Mouse (Mus musculus): ENCODE measurements around the gene Gcnt2. TPM values are rescaled to one million over a fixed set of nuclear protein-coding genes. Genes with fewer than 3 reads are reported as not detected.
"Not testable (repeated sequence)": the region's sequence is repeated elsewhere in the genome, so short reads cannot be mapped to it uniquely, and the experiment has no call there.

Gcnt2 gene
- polyA plus RNA-seq, 1 experiment, result 1.2 TPM

GRCm38 (mm10) chr13:40890595-40890994 is 31.0 kb downstream of the Gcnt2 start:
- Histone ChIP-seq H3K36me3 (ENCODE audit: control insufficient read depth, insufficient read depth, low read length) (no peaks in the 10 kb centered on the region), H3K4me3 (ENCODE audit: control insufficient read depth, insufficient read depth, low read length) (no peak overlapping the region), H3K4me1 (replicated peaks; ENCODE audit: control insufficient read depth, insufficient read depth, low read length) (peaks cover 2% of the 10 kb centered on the region), H3K27ac (ENCODE audit: control insufficient read depth, insufficient read depth, low read length) (no peak overlapping the region), H3K27me3 (ENCODE audit: control insufficient read depth, insufficient read depth, low read length) (peaks cover 8% of the 10 kb centered on the region; the same call in 1 of the 2 replicates)
- TF ChIP-seq CTCF (IDR thresholded peaks at IDR 0.05; ENCODE audit: borderline replicate concordance, control insufficient read depth, extremely low read depth, insufficient read depth, low read length, poor library complexity) (no peak), POLR2A (IDR thresholded peaks at IDR 0.05; ENCODE audit: control insufficient read depth, extremely low read depth, insufficient read depth, low read length, poor library complexity) (no peak)
- DNase-seq, result no peak
- WGBS, result 67% methylated on average over 5 of the region's 5 CpGs

- DNase-seq; H3K4me1 ChIP-seq (replicated peaks; ENCODE audit: control insufficient read depth, insufficient read depth, low read length); H3K27ac ChIP-seq (ENCODE audit: control insufficient read depth, insufficient read depth, low read length); H3K36me3 ChIP-seq (ENCODE audit: control insufficient read depth, insufficient read depth, low read length); H3K27me3 ChIP-seq (ENCODE audit: control insufficient read depth, insufficient read depth, low read length); H3K4me3 ChIP-seq (ENCODE audit: control insufficient read depth, insufficient read depth, low read length): not testable (repeated sequence)
- WGBS, result 82% methylated on average over 1 of the region's 1 CpGs
Measured at GRCm38 (mm10) chr13:40891369-40891768, 31.8 kb downstream of the Gcnt2 start.

- TF ChIP-seq CTCF (IDR thresholded peaks at IDR 0.05; ENCODE audit: borderline replicate concordance, control insufficient read depth, extremely low read depth, insufficient read depth, low read length, poor library complexity) (no peak), POLR2A (IDR thresholded peaks at IDR 0.05; ENCODE audit: control insufficient read depth, extremely low read depth, insufficient read depth, low read length, poor library complexity) (no peak)
- Histone ChIP-seq H3K4me1 (replicated peaks; ENCODE audit: control insufficient read depth, insufficient read depth, low read length) (peaks cover 2% of the 10 kb centered on the region), H3K4me3 (ENCODE audit: control insufficient read depth, insufficient read depth, low read length) (no peak overlapping the region), H3K36me3 (ENCODE audit: control insufficient read depth, insufficient read depth, low read length) (no peaks in the 10 kb centered on the region), H3K27me3 (ENCODE audit: control insufficient read depth, insufficient read depth, low read length) (peaks cover 4% of the 10 kb centered on the region; the same call in 1 of the 2 replicates), H3K27ac (ENCODE audit: control insufficient read depth, insufficient read depth, low read length) (no peak overlapping the region)
- no peak for DNase-seq
- 68% methylated on average over 7 of the region's 7 CpGs for WGBS
Measured at GRCm38 (mm10) chr13:40892043-40892442, 32.5 kb downstream of the Gcnt2 start.

GRCm38 (mm10) chr13:40892547-40892946 is 33.0 kb downstream of the Gcnt2 start:
- Histone ChIP-seq H3K4me3 (ENCODE audit: control insufficient read depth, insufficient read depth, low read length) (no peak overlapping the region), H3K27me3 (ENCODE audit: control insufficient read depth, insufficient read depth, low read length) (peaks cover 4% of the 10 kb centered on the region; the same call in 1 of the 2 replicates), H3K27ac (ENCODE audit: control insufficient read depth, insufficient read depth, low read length) (no peak overlapping the region), H3K4me1 (replicated peaks; ENCODE audit: control insufficient read depth, insufficient read depth, low read length) (peaks cover 2% of the 10 kb centered on the region), H3K36me3 (ENCODE audit: control insufficient read depth, insufficient read depth, low read length) (no peaks in the 10 kb centered on the region)
- DNase-seq, result no peak
- WGBS, result 88% methylated on average over 4 of the region's 4 CpGs
- no peak for TF ChIP-seq CTCF (IDR thresholded peaks at IDR 0.05; ENCODE audit: borderline replicate concordance, control insufficient read depth, extremely low read depth, insufficient read depth, low read length, poor library complexity)

GRCm38 (mm10) chr13:40893573-40893972 is 34.0 kb downstream of the Gcnt2 start:
- no peak for DNase-seq
- Histone ChIP-seq H3K4me1 (replicated peaks; ENCODE audit: control insufficient read depth, insufficient read depth, low read length) (peaks cover 2% of the 10 kb centered on the region), H3K27me3 (ENCODE audit: control insufficient read depth, insufficient read depth, low read length) (no peaks in the 10 kb centered on the region), H3K36me3 (ENCODE audit: control insufficient read depth, insufficient read depth, low read length) (no peaks in the 10 kb centered on the region), H3K27ac (ENCODE audit: control insufficient read depth, insufficient read depth, low read length) (no peak overlapping the region), H3K4me3 (ENCODE audit: control insufficient read depth, insufficient read depth, low read length) (no peak overlapping the region)
- WGBS, result 91% methylated on average over 2 of the region's 3 CpGs
- TF ChIP-seq POLR2A (IDR thresholded peaks at IDR 0.05; ENCODE audit: control insufficient read depth, extremely low read depth, insufficient read depth, low read length, poor library complexity) (no peak), CTCF (IDR thresholded peaks at IDR 0.05; ENCODE audit: borderline replicate concordance, control insufficient read depth, extremely low read depth, insufficient read depth, low read length, poor library complexity) (no peak)

GRCm38 (mm10) chr13:40898049-40898690 is 38.6 kb downstream of the Gcnt2 start:
- not testable (repeated sequence) for H3K27ac ChIP-seq (ENCODE audit: control insufficient read depth, insufficient read depth, low read length); H3K27me3 ChIP-seq (ENCODE audit: control insufficient read depth, insufficient read depth, low read length); H3K36me3 ChIP-seq (ENCODE audit: control insufficient read depth, insufficient read depth, low read length); H3K4me3 ChIP-seq (ENCODE audit: control insufficient read depth, insufficient read depth, low read length); DNase-seq; H3K4me1 ChIP-seq (replicated peaks; ENCODE audit: control insufficient read depth, insufficient read depth, low read length)
- whole genome bisulfite sequencing, result 64% methylated on average over 14 of the region's 14 CpGs

- no peaks in the 10 kb centered on the region for H3K36me3 ChIP-seq (ENCODE audit: control insufficient read depth, insufficient read depth, low read length)
- no peaks in the 10 kb centered on the region for H3K27me3 ChIP-seq (ENCODE audit: control insufficient read depth, insufficient read depth, low read length)
- peaks cover 5% of the 10 kb centered on the region for H3K4me1 ChIP-seq (replicated peaks; ENCODE audit: control insufficient read depth, insufficient read depth, low read length)
- no peak for TF ChIP-seq POLR2A (IDR thresholded peaks at IDR 0.05; ENCODE audit: control insufficient read depth, extremely low read depth, insufficient read depth, low read length, poor library complexity)
- no peak for TF ChIP-seq CTCF (IDR thresholded peaks at IDR 0.05; ENCODE audit: borderline replicate concordance, control insufficient read depth, extremely low read depth, insufficient read depth, low read length, poor library complexity)
- H3K27ac ChIP-seq (ENCODE audit: control insufficient read depth, insufficient read depth, low read length), result no peak overlapping the region
- DNase-seq, result no peak
- H3K4me3 ChIP-seq (ENCODE audit: control insufficient read depth, insufficient read depth, low read length), result no peak overlapping the region
- 96% methylated on average over 4 of the region's 4 CpGs for WGBS
Measured at GRCm38 (mm10) chr13:40898698-40899097, 39.1 kb downstream of the Gcnt2 start.

Measured in thymus, adult 2 months (tissue).